ENCODE assay signal across 8 mouse cellular contexts in genomic region chr1:63403601-63404000, GRCm38 (mm10). TPM values are rescaled to one million over a fixed set of nuclear protein-coding genes. Genes with fewer than 3 reads are reported as not detected.
DNase-seq lines count a peak whose midpoint lies in the region; ATAC-seq and TF ChIP-seq lines count a peak whose summit lies in the region.
"Had no signal": no experiment of that assay in that cellular context is flagged by ENCODE, and none has a peak within 500 bp of the region (broad histone marks: within the 10 kb centered on the region; RNA-seq: fewer than 3 reads in every experiment).

No protein-coding gene starts in this region.

- TF ChIP-seq EP300 in MEL (IDR thresholded peaks at IDR 0.05; ENCODE audit: low read depth in 1 of 2, low read length in 2 of 2) = no peak

- no peak for ATAC-seq in frontal cortex, adult (ENCODE audit: low TSS enrichment)

- TF ChIP-seq CTCF in MEL (IDR thresholded peaks at IDR 0.05 in 2 of 3, conservative IDR thresholded peaks at IDR 0.05 in 1 of 3; ENCODE audit: control insufficient read depth in 1 of 3, insufficient read depth in 1 of 3, low read depth in 2 of 3, low read length in 3 of 3, poor library complexity in 1 of 3, severe bottlenecking in 1 of 3) = peak in 2 of 3 experiments; percentile 19 to 34; a peak in 3 of 6 replicates

- no peak for TF ChIP-seq POLR2A in MEL (IDR thresholded peaks at IDR 0.05; ENCODE audit: control insufficient read depth in 1 of 2, insufficient read depth in 1 of 2, low read depth in 1 of 2, low read length in 2 of 2, poor library complexity in 1 of 2)

- no peaks in the 10 kb centered on the region for H3K36me3 ChIP-seq in MEL (ENCODE audit: control insufficient read depth in 1 of 2, insufficient read depth in 2 of 2, low read length in 2 of 2)
- H3K36me3 ChIP-seq: hindbrain, embryonic 15.5 days had no signal

- TF ChIP-seq RAD21 in MEL (IDR thresholded peaks at IDR 0.05; ENCODE audit: low read depth, low read length) = peak; percentile 19

- H3K27me3 ChIP-seq in MEL (ENCODE audit: control insufficient read depth in 1 of 2, insufficient read depth in 2 of 2, low read length in 2 of 2) = no peaks in the 10 kb centered on the region
- H3K27me3 ChIP-seq: hindbrain, embryonic 15.5 days had no signal

- no peak overlapping the region for H3K9ac ChIP-seq in MEL (ENCODE audit: control insufficient read depth, low read depth, low read length, poor library complexity, severe bottlenecking)
- H3K9ac ChIP-seq: hindbrain, embryonic 15.5 days had no signal

- no peaks in the 10 kb centered on the region for H3K4me1 ChIP-seq in MEL (ENCODE audit: control insufficient read depth in 1 of 2, insufficient read depth in 2 of 2, low read length in 2 of 2)
- H3K4me1 ChIP-seq: hindbrain, embryonic 15.5 days had no signal

- no peak overlapping the region for H3K4me3 ChIP-seq in MEL (ENCODE audit: control insufficient read depth in 1 of 2, insufficient read depth in 1 of 2, low read depth in 2 of 2, low read length in 2 of 2)
- H3K4me3 ChIP-seq: hindbrain, embryonic 15.5 days had no signal

- no peaks in the 10 kb centered on the region for H3K9me3 ChIP-seq in MEL (replicated peaks; ENCODE audit: insufficient read depth, low read length)
- H3K9me3 ChIP-seq: hindbrain, embryonic 15.5 days had no signal

- no peak overlapping the region for H3K27ac ChIP-seq in MEL (ENCODE audit: control insufficient read depth, low read depth, low read length)
- H3K27ac ChIP-seq: hindbrain, embryonic 15.5 days had no signal

- no peaks in the 10 kb centered on the region for H3K79me2 ChIP-seq in MEL (ENCODE audit: control insufficient read depth, insufficient read depth, low read length, poor library complexity)

- DNase-seq in kidney, postnatal 4 days = peak; percentile 40 to 47
- DNase-seq in kidney, adult 18-20 months = no peak
- DNase-seq in A20 (ENCODE audit: low read depth, low spot score) = peak; percentile 32
- DNase-seq in MEL (ENCODE audit: low read depth, low spot score) = peak; percentile 5
- peak; percentile 58 for DNase-seq in cerebellum, adult 9-10 months
- peak; percentile 39 for DNase-seq in lung, postnatal 14 days

TF ChIP-seq in MEL, 35 proteins besides CTCF, POLR2A, EP300 and RAD21:
- TF ChIP-seq MEF2A (IDR thresholded peaks at IDR 0.05; ENCODE audit: extremely low read depth, insufficient replicate concordance, low read depth, low read length, poor library complexity, severe bottlenecking) = no peak
- no peak for TF ChIP-seq ELF1 (IDR thresholded peaks at IDR 0.05; ENCODE audit: low read depth, low read length)
- TF ChIP-seq GABPA (IDR thresholded peaks at IDR 0.05; ENCODE audit: low read depth, low read length) = no peak
- TF ChIP-seq TBP (IDR thresholded peaks at IDR 0.05; ENCODE audit: low read depth, low read length) = no peak
- no peak for TF ChIP-seq ZNF384 (IDR thresholded peaks at IDR 0.05; ENCODE audit: low read depth, low read length)
- no peak for TF ChIP-seq MAFK (IDR thresholded peaks at IDR 0.05; ENCODE audit: borderline replicate concordance, low read depth, low read length)
- TF ChIP-seq MYC (IDR thresholded peaks at IDR 0.05; ENCODE audit: low read depth, low read length) = no peak
- TF ChIP-seq MXI1 (IDR thresholded peaks at IDR 0.05; ENCODE audit: low read depth, low read length) = no peak
- no peak for TF ChIP-seq USF2 (IDR thresholded peaks at IDR 0.05; ENCODE audit: borderline replicate concordance in 1 of 2, insufficient read depth in 1 of 2, low read depth in 1 of 2, low read length in 2 of 2)
- TF ChIP-seq BHLHE40 (IDR thresholded peaks at IDR 0.05; ENCODE audit: borderline replicate concordance, low read depth, low read length) = no peak
- no peak for TF ChIP-seq TAL1 (IDR thresholded peaks at IDR 0.05; ENCODE audit: low read length)
- no peak for TF ChIP-seq SMC3 (IDR thresholded peaks at IDR 0.05; ENCODE audit: low read depth, low read length)
- TF ChIP-seq MYB (IDR thresholded peaks at IDR 0.05; ENCODE audit: low read depth, low read length) = no peak
- no peak for TF ChIP-seq UBTF (IDR thresholded peaks at IDR 0.05; ENCODE audit: borderline replicate concordance, insufficient read depth, low read depth, low read length)
- no peak for TF ChIP-seq JUND (IDR thresholded peaks at IDR 0.05; ENCODE audit: low read depth, low read length)
- TF ChIP-seq RCOR1 (IDR thresholded peaks at IDR 0.05; ENCODE audit: low read depth, low read length) = no peak
- TF ChIP-seq TCF12 (IDR thresholded peaks at IDR 0.05; ENCODE audit: low read depth, low read length) = no peak
TF ChIP-seq in MEL: peak in this region for 0.

RNA-seq across cellular contexts. Expression of gene Adam23, which starts 42.1 kb away (rescaled TPM):
- not detected in 2 replicates for total RNA-seq in MEL (2012; rRNA removed)
- not detected for polyA plus RNA-seq in MEL (2012; ENCODE audit: insufficient read depth in 1 of 2, insufficient read length in 2 of 2, low read depth in 1 of 2, low replicate concordance in 2 of 2, missing spikeins in 1 of 2)
